Mouse (Mus musculus) frontal cortex, adult (tissue): ENCODE measurements around the gene Minos1.

ENCODE experiments used
- ATAC-seq: cut with Nextera tagmentation; 2 replicates; pipeline ENCODE4 v1.9.2; 2017; ENCODE audit warnings: mild to moderate bottlenecking, moderate library complexity, mixed read lengths; ENCODE audit not compliant: low TSS enrichment

The Minos1 gene

GRCm38 (mm10) chr4:139095406-139095805 lies 35.5 kb downstream of the Minos1 start:
- no peak for ATAC-seq

DNA sequence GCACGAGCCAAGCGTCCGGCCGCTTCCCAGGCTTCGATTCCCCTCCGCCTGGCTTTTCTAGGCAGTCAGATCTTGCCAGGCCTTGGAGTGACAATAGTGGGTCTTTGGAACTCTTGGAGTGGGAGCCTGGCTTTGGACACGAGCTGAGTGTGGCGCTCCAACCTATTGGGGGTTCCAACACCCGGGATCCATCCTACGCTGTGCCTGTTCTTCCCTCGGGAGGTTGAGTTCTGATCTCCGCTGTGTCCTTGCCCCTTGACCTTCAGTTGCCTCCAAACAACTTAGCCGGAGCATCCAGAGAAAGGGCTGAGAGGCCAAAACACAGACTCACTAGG lies 37.8 kb downstream of the Minos1 start:
- no peak for ATAC-seq

- ATAC-seq: no peak; the same call in 1 of the 2 replicates
These were observed 38.3 kb downstream of the Minos1 start, which contains the start of gene Nbl1 for GRCm38 (mm10) chr4:139092356-139093195. TSS of gene Nbl1 (minus strand) at chr4:139092993.

GRCm38 (mm10) chr4:139091478-139092355 lies 39.2 kb downstream of the Minos1 start:
- ATAC-seq: no peak; the same call in 1 of the 2 replicates

DNA sequence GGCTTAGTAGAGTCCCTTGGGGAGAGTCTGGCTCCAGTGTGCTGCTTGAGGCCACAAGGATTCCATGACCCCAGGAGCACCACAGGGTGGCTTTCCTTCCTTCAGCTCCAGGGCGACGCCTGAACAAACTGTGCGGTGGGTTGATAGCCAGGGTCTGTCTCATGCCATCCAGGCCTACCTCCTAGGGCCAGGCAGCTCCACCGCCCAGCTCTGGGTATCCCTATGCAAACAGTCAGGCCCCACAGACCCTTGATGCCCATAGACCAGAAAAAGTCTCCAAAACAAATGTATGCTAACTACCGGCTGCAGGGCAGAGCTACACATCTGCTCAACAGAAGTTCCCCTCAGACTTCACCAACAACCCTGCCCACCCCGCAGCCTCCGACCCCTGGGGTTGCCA lies 39.8 kb downstream of the Minos1 start:
- ATAC-seq: no peak

GRCm38 (mm10) chr4:139090303-139090940 lies 40.5 kb downstream of the Minos1 start:
- no peak for ATAC-seq

DNA sequence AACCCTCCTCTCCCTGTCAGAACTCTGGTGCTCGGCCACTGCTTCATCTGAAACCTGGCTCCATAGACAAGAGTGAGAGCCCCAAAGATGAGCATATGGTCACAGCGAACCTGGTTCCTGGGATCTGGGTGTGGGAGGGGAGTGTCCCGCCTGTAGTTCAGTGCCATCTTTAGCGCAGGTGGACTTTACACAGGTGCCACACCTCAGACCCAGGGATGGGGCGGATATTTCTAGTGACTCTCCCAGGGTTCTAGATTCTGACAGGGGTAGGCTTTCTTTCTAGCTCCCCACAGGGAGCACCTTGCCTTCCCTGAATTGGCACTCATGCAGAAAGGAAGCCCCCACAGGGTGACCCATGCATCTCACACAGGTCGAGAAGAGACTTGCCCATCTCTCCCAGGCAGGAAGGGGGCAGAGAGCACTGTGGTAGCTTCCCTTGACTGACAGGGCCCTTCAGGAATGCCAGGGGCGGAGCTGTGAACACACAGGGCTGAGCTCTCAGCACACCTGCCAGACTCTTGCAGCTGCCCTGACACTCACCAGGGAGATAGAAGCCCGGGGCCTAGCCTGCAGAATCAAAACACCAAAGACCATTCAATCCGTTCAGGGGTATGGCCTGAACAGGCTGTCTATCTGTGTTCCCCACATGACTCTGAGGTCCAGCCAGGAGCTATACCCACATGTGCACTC lies 41.8 kb downstream of the Minos1 start:
- ATAC-seq: no peak

- no peak for ATAC-seq
These were observed 43.9 kb downstream of the Minos1 start for GRCm38 (mm10) chr4:139086984-139087383.

DNA sequence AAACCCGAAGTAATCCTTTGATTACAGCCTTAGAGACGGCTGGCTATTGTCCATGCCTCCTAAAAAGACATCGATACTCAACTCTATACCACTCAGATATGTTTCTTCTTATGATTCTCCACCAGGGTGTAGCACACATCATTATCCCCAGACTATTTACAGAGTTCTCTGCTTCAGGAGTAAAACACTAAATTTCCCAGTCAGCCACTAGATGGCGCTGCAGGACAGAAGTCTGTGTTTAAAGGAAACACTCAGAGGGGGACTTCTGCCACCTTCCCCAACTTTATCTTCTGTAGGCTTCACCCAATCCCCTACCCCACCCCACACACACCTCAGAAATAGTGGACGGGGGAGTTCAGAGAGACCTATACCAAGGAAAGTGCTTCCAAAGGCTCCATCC lies 44.9 kb downstream of the Minos1 start:
- peak; percentile 51 for ATAC-seq

- no peak for ATAC-seq
These were observed 45.6 kb downstream of the Minos1 start for GRCm38 (mm10) chr4:139085337-139085736.

GRCm38 (mm10) chr4:139082790-139083564 lies 47.9 kb downstream of the Minos1 start:
- ATAC-seq: no peak

GRCm38 (mm10) chr4:139081270-139081931 lies 49.5 kb downstream of the Minos1 start:
- ATAC-seq: no peak

DNA sequence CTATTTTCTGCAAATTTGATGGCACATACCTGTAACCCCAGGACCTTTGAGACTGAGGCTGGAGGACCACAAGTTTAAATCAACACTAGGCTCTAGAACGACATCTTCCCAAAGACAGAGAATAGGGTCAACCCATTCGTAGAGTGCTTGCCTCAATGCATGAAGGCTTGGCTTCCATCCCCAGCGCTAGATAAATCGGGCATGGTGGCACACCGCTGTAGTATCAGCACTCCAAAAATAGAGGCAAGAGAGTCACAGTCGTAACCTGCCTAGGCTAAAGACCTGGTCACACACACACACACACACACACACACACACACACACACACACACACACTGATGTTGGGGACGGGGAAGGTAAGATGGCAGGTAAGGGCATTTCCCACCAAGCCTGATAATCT lies 50.7 kb downstream of the Minos1 start:
- ATAC-seq: no peak

- no peak for ATAC-seq
These were observed 51.5 kb downstream of the Minos1 start for GRCm38 (mm10) chr4:139079439-139079838.

- no peak for ATAC-seq
These were observed 52.2 kb downstream of the Minos1 start for GRCm38 (mm10) chr4:139078726-139079125.

DNA sequence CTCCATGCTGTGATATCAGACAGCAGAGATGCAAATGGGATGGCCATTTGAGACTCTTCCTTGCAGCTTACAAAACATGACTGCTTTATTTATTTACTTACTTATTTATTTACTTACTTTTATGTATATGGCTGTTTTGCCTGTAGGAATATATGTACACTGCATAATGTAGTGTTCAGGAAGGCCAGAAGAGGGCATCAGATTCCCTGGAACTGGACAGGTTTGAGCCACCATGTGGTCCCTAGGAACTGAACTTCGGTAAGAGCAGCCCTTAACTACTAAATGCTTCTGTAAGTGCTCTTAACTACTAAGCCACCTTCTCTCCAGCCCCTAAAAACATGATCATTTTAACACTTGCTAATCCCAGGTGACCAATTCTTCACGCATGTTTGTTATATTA lies 52.6 kb downstream of the Minos1 start:
- ATAC-seq: no peak

DNA sequence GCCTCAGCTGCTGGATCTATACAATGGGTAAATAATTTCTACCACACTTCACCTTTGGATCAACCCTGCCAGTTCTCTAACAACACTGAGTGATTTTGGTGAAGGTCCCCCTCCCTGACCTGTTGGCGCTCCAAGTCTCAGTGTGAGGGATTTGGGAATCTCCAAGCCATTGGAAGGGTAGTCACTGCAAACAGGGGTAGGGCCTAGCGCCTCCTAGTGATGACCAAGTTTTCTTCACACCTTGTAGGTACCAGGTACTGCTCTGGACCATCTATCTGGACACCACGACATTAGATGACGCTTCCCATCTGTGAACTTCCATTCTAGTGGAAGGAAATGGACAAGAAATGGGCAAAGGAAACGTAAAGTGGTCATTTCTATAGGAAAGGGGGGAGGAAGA lies 55.0 kb downstream of the Minos1 start:
- peak; percentile 64; the same call in 1 of the 2 replicates for ATAC-seq

DNA sequence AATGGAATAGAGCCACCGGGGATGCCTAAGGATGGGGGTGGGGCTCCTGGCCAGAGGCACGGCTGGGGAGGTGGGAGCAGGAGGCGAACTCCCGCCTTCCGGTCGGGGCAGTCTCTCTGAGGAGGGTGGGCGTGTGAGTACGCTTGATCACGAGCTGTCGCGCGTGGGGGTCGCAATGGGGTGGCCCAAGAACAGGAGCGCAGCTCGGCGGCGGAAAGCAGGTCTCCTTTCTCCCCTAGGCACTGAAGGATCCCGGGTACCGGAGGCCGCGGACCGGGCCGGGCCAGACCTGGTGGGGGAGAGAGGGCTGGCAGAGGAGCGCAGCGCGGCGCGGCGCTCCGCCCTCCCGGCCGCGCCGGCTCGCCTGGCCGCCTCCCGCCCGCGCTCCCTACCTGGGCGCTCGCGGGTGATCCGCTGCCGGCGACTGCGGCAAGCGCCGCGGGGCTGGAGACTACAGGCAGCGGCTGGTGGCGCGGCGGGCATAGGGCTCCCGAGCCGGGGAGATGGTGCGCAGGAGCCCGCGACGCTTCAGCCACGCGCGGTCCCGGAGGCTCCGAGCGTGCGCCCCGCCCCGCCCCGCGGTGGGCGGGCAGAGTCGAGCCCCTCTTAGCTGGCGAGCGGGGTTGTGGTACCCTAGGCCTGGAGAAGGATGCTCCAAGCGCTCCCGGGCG lies 55.7 kb downstream of the Minos1 start, which contains the start of gene Htr6:
Htr6 (minus strand) TSS at position 530 of the 671 bp plus-strand sequence.
- ATAC-seq: peak; percentile 62

DNA sequence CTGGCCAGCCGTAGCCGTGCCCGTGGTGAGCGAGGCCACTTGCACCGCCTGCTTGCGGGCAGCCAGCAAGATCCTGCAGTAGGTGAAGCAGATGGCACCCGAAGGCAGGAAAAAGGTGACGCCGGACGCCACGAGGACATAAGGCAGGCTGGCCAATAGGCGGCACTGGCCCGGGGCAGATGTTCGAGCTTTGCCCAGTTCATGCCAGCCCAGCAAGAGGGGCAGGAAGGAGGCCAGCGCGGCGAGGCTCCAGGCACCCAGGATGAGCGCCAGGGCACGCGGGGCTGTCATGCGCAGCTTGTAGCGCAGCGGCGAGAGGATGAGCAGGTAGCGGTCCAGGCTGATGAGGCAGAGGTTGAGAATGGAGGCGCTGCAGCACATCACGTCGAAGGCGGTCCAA lies 56.9 kb downstream of the Minos1 start:
- ATAC-seq: no peak

- peak; percentile 72 for ATAC-seq
These were observed 62.6 kb downstream of the Minos1 start for GRCm38 (mm10) chr4:139068287-139068686.
